Mouse (Mus musculus) v-Abl transformed pro-B cells (cell line): ENCODE measurements at regions not wholly inside any gene's neighbourhood (a gene's known extent, or its start where the extent isn't known, plus 50 kb on each side); places are given as distances from the start of the nearest gene placed in this dataset.

Source experiments
- in situ Hi-C, 2 experiments: fragments of 400-800 bp; cut with MboI; formaldehyde crosslinking; loops; one replicate each; pipeline ENCODE4 v1.15.1; 2025; ENCODE audit not compliant: unreplicated experiment in 2 of 2

GRCm38 (mm10) chr8:116241146-116241986 is 263.4 kb upstream of the Dynlrb2 start:
- in situ Hi-C loops = no loop called here

- in situ Hi-C loops = no loop called here
Measured at GRCm38 (mm10) chr8:116238670-116239069, 266.1 kb upstream of the Dynlrb2 start.

- in situ Hi-C loops = no loop called here
Measured at GRCm38 (mm10) chr8:116237561-116238100, 267.1 kb upstream of the Dynlrb2 start.

GRCm38 (mm10) chr8:116229654-116230136 is 275.1 kb upstream of the Dynlrb2 start:
- in situ Hi-C loops = no loop called here

GRCm38 (mm10) chr8:116227003-116227402 is 277.8 kb upstream of the Dynlrb2 start:
- in situ Hi-C loops = no loop called here

GRCm38 (mm10) chr8:116223235-116223634 is 281.5 kb upstream of the Dynlrb2 start:
- in situ Hi-C loops = no loop called here

GRCm38 (mm10) chr8:116215909-116216308 is 288.9 kb upstream of the Dynlrb2 start:
- in situ Hi-C loops = no loop called here

- in situ Hi-C loops = no loop called here
Measured at GRCm38 (mm10) chr8:116215286-116215860, 289.4 kb upstream of the Dynlrb2 start.

GRCm38 (mm10) chr8:116203631-116204030 is 301.1 kb upstream of the Dynlrb2 start:
- in situ Hi-C loops = no loop called here

GRCm38 (mm10) chr8:116200459-116200999 is 304.2 kb upstream of the Dynlrb2 start:
- in situ Hi-C loops = no loop called here

GRCm38 (mm10) chr8:116196623-116197184 is 308.1 kb upstream of the Dynlrb2 start:
- in situ Hi-C loops = no loop called here

GRCm38 (mm10) chr8:116192096-116192495 is 312.7 kb upstream of the Dynlrb2 start:
- in situ Hi-C loops = no loop called here

GRCm38 (mm10) chr8:116185206-116185605 is 319.6 kb upstream of the Dynlrb2 start:
- in situ Hi-C loops = no loop called here

- in situ Hi-C loops = no loop called here
Measured at GRCm38 (mm10) chr8:116184241-116184640, 320.5 kb upstream of the Dynlrb2 start.

GRCm38 (mm10) chr8:116177946-116178345 is 326.8 kb upstream of the Dynlrb2 start:
- in situ Hi-C loops = no loop called here

- in situ Hi-C loops = no loop called here
Measured at GRCm38 (mm10) chr8:116174891-116175290, 329.9 kb upstream of the Dynlrb2 start.

- in situ Hi-C loops = no loop called here
Measured at GRCm38 (mm10) chr8:116173961-116174360, 330.8 kb upstream of the Dynlrb2 start.

GRCm38 (mm10) chr8:116167874-116168273 is 336.9 kb upstream of the Dynlrb2 start:
- in situ Hi-C loops = no loop called here

GRCm38 (mm10) chr8:116164989-116165299 is 339.8 kb upstream of the Dynlrb2 start:
- in situ Hi-C loops = no loop called here

GRCm38 (mm10) chr8:116164190-116164988 is 340.4 kb upstream of the Dynlrb2 start:
- in situ Hi-C loops = no loop called here
